Mouse (Mus musculus) MEL-GATA-1-ER (cell line): ENCODE data around the gene Wdr25.

Experiments used
- DNase-seq: peaks from one replicate; pipeline ENCODE4 v3.0.0-alpha.2; 2012; ENCODE audit warnings: low read depth; ENCODE audit errors: extremely low read depth

Gene Wdr25

DNA sequence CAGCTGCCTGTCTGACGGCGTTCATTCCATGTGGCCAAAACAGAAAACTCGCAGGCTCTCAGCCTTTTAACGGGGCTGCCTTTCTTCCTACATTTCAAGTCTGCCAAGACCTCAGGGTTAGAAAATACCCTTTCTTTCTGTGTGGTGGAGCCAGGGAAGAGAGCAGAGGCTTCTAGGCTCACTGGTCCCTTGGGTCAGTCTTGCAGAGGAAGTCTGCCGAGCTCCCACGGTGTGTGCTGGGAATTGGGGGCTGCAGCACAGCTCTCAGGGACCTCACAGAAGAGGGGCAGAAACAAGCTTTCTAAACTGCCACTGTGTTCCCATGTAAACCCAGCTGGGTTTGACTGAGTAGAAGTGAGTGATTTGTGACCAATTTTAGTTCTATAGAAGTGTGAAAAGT, 40.8 kb downstream of the Wdr25 start:
- no peak for DNase-seq

GRCm38 (mm10) chr12:108936834-108937233, 43.4 kb downstream of the Wdr25 start:
- DNase-seq = no peak

DNA sequence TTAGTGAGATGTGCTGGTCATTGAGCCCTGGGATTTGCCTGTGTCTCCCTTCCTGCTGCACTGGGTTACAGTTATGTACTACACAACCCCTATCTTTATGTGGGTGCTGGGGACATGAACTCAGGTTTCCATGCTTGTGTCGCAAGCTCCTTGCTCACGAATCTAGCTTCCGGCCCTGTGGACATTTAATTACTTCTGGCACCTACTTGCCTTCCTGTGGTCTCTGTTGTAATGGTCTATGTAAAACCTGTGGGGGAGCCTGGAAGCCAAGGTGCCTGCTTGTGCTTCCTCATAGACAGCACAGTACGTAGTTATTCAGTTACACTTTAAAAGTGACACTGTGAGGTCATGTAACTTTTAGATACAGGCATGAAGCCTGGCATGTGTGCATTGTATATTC, 44.1 kb downstream of the Wdr25 start:
- no peak for DNase-seq

DNA sequence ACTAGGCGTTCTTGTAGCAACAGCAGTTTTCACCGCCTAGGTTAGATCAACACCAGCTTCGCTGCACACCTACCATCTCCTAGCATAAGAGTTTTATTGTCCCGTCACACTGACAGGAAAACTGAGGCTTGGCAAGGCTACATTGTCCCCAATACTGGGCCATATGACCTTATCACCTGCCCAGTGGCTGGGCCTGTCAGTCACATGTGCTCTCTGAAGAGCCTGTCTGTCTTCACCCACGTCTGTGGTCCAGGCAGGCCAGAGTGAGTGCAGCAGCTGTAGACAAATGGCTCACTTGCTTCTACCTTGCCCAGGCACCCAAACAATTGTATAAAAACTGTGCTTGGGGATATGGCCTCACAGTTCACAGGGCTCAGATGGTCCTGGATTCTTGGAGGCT, 45.4 kb downstream of the Wdr25 start:
- no peak for DNase-seq

- no peak for DNase-seq
Observed at GRCm38 (mm10) chr12:108939317-108939716, 45.9 kb downstream of the Wdr25 start.

DNA sequence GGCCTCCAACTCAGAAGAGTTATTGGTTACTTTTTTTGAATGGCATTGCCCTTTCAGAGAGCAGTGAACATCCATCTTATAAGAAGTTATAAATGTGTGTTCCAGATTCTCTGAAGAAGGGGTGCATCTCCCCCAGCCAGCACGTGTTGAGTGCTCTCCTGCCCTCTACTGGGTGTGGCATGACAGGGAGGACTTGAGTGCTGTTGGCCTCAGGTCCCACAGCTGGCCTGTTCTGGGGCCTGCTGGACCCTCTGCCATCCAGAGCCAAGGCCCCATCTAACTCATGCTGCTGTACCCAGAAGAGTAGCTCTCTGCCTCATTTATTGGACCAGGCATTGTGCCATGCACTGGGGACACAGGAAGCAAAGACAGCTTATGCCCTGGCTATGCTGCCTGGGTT, 46.8 kb downstream of the Wdr25 start:
- no peak for DNase-seq

DNA sequence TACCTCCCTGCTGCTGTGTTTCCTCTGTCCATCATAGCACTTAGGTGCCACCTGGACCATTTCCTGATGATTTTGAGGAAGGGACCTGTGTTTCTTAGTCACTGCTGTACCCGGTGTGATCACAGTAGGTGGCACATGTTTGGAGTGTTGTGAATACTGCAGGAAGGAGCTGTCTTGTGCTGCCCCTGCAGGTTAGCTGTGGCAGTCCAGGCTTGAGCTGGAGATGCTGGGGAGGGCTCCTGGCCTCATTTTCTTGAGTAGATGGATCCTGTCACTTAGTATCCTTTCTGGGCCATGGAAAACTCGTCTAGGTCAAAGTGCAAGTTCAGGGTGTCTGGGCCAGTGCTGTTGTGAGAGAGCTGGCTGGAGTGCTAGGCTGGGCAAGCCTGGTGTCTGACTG, 47.9 kb downstream of the Wdr25 start:
- DNase-seq = no peak

DNA sequence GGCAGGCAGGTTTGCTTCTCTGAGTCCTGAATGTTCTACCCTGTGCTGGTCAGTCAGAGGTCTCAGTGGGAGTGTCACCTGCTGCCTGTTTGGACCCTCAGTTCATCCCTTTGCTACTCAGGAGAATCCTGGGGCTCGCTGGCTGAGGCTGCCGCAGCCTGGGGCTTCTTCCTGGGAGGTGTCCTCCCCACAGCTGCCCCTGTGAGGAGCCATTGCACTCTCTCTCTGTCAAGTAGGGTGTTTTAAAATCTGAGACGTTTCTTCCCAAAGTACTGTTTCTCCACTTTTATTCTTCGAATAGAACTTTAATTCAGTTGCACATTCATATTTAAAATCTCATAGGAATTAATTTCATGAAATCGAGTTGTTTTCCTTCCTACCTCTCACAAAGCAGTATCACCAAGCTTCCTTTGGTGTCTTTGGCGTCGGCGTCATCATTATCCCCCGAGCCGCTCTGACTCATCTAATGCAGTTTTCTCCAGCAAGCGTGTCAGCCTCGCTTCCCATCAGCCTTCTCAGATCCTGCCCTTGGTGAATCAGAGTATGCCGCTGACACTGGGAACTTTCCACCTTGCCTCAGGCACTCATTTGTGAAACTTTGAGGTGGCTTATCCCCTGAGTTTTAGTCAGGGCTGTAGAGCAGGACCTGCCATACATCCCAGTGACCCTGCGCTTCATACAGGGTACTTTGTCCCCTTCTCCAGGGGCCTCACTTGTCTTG, 48.9 kb downstream of the Wdr25 start:
- no peak for DNase-seq

GRCm38 (mm10) chr12:108953011-108953550, 59.6 kb downstream of the Wdr25 start:
- no peak for DNase-seq

DNA sequence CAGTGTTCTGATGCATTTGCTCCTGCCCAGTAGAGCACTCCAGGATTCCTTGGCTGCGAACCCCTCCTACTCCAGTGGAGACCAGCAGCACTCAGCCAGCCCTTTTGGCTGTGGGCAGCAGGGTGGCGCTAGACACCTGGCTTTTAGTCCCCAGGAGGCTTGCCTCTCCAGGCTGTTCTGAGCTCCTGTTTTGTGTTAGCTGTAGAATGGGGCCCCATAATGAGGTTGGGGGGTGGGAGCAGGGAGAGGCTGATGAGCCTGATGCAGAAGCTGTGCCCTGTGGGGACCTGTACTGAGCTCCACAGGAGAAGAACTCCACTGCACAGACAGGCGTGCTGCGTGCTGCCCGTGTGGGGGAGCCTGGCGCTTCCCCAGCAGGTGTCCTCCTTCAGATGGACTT, 60.4 kb downstream of the Wdr25 start:
- DNase-seq = no peak

GRCm38 (mm10) chr12:108954456-108954855, 61.0 kb downstream of the Wdr25 start:
- no peak for DNase-seq

- DNase-seq = no peak
Observed at GRCm38 (mm10) chr12:108958483-108958882, 65.1 kb downstream of the Wdr25 start.

DNA sequence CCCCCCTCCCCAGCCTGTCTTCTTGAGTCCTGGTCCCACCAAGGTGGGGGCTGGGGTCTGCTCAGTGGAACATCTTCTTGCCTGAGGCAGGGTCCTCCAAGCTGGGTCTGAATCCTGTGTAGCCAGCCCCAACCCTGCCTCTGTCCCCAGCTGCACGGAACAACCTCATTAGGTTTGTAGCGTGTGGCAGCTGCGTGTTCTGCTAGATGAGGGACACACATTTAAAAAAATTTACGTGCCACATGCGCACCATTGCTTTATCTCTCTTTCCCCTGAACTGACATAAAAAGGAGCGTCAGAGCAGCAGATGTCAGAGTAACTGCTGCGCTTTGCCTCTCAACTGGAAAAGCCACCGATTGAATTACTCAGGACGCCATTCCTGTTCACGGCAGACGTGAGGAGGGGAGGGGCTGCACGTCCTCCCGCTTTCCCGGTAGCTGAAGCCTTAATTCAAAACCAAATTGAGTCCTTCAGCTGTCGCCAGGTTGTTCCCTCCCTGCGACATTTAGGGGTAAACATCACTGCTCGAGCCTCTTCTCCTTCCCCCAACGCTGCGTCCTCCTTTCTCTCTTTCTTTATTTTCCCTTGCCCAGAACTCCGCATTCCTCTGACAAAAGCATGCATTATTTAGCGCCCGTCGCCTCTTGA, 65.7 kb downstream of the Wdr25 start:
- DNase-seq = no peak

DNA sequence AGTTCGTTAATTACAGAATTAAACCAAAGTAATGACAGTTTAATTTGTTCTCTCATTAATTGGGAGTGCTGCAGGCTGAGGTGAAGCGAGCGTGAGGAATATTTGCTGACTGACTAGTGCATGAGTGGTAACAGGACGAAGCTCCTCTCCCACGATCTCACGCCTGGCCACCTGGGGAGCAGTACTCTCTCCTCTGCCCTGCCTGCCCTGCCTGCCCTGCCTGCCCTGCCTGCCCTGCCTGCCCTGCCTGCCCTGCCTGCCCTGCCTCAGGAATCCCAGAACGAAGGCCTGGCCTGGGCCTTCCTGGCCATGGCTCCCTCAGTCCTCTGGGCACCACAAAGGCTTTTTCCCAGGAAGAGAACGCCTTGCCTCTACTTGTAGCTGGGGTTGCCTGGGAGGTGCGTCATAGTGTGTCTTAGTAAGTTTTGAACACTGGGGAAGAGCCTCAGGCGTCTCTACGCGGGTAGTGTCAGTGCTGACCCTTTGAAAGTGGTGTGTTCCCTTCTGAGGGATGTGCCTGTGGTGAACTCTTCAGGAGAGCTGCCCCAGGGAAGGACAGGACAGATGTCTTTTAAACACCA, 66.3 kb downstream of the Wdr25 start:
- DNase-seq = no peak

GRCm38 (mm10) chr12:108960225-108960624, 66.8 kb downstream of the Wdr25 start:
- no peak for DNase-seq

DNA sequence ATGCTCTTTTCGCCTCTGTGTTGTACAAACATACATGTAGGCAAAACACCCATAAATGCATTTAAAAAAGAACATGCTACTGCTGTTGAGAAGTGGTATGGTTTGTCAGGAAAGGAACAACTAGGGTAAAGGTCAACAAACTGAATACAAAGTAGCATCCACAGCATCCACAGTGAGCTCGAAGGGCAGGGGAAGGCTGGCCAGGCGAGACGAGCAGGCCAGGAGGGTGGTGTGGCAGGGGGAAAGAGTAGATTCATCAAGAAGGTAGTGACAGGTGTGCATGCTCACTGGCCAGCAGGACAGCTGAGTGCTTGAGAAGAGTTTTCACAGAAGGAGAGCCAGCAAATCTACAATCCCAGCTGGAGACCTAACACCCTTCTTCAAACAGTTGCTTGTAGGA, 74.2 kb downstream of the Wdr25 start:
- DNase-seq = no peak

DNA sequence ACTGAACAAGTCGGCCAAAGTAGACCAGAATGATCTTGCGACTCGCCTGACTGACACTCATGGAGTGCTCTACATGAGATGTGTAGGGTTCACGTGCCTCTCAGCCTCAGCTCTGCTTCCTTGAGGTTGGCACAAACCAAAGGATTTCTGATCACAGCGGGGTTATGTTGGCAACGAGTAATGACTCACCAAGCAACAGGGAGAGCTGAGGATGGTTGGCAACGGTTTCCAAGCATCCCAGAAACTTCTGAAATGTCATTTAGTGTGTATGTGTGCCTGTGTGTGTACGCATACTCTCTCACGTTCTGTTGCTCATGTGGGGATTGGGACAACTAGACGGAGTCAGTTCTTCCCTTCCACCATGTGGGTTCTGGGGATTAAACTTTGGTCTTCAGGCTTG, 74.6 kb downstream of the Wdr25 start:
- DNase-seq = no peak

DNA sequence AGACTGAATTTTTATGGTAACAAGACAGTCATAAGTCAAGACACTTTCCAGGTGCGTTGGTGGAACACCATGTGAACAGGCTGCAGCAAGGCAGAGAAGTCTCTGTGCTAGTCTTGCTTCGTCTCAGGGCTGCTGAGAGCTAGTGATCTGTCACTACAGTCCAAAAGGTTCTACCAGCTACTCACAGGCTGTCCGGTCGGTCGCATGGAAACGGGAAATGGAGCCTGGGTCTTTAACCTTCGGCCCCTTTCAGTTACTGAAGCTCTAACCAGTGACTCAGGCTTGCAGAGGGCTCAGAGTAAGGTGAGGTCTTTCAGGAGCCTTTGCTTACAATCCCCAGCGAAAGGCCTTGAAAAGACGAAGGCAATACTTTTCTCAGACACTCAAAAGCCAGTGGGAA, 78.0 kb downstream of the Wdr25 start:
- DNase-seq = no peak

- DNase-seq = no peak
Observed at GRCm38 (mm10) chr12:108972234-108972633, 78.8 kb downstream of the Wdr25 start.

DNA sequence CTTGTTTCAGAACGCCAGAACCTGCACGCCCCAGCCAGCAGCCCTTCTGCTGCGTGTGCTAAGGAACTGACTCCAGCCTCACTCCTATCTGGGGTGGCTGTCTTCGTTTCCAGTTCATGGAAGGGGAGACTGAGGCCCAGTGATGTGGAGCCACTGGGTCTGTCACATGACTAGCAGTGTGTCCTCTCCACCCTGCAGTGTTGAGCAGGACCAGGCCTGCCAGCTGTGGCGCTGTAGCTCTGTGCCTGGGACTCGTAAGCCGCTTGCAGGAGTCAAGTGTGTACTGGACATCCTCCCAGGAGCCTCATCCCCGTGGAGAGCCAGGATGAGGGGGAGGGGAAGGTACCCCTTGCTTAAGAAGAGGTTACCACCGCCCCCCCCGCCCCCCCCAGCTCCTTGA, 86.5 kb downstream of the Wdr25 start:
- DNase-seq = no peak

DNA sequence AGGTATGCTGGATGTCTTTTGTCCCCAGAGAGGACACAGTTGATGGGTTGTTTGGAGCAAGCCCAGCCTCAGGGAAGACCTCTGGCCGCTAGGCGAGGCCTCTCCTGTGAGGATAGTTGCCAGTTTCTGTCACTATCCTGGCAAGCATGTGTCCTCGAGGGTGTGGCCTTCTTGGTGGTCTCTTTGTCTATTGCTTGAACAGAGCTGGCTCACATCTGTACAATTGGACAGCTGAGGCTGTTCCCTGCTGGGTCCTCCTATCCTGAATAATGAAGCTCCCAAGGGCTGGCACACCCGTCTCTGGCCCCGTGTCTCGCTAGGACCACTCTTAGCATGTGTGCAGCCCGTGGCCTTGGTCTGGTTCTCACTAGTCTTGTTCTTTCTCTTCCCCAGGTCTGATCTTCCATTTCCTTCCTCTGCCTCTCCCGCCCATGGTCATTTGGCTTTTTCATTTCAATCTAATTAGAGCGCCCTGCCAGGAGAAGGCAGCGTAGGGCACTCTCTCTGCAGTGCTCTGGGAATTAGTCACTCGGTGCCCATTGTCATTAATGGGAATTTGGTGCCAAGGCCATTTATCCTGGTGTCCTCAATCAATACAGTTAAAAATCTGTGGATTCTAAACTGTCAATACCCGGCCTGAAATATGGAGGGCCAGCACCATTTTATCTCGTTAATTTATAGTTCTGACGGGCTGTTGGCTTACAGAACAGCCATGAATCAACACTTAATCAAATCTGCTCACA, 88.7 kb downstream of the Wdr25 start:
- DNase-seq = no peak

- no peak for DNase-seq
Observed at GRCm38 (mm10) chr12:108982684-108982960, 89.2 kb downstream of the Wdr25 start.
